Mouse (Mus musculus): ENCODE data around the gene Ngfr. TPM values are rescaled to one million over a fixed set of nuclear protein-coding genes. Genes with fewer than 3 reads are reported as not detected.

The Ngfr gene
- polyA plus RNA-seq, 1 experiment from 2014 or later = 23.4 TPM

GRCm38 (mm10) chr11:95575791-95576190 lies 11.7 kb downstream of the Ngfr start:
- H3K27me3 ChIP-seq (ENCODE audit: control insufficient read depth, insufficient read depth, low read length) = peaks cover 17% of the 10 kb centered on the region
- H3K4me2 ChIP-seq (replicated peaks; ENCODE audit: low read depth, low read length) = no peak overlapping the region
- H3K9ac ChIP-seq (ENCODE audit: low read depth, low read length) = no peak overlapping the region
- peak; percentile 72 for ATAC-seq (ENCODE audit: low FRiP score, low TSS enrichment)
- H3K4me3 ChIP-seq (ENCODE audit: low read length) = no peak overlapping the region
- no peak overlapping the region for H3K27ac ChIP-seq (ENCODE audit: low read depth, low read length)
- H3K9me3 ChIP-seq (ENCODE audit: control insufficient read depth, low read length) = no peaks in the 10 kb centered on the region
- H3K36me3 ChIP-seq (ENCODE audit: control insufficient read depth, insufficient read depth, low read length) = no peaks in the 10 kb centered on the region
- H3K4me1 ChIP-seq (ENCODE audit: control insufficient read depth, insufficient read depth, low read length) = peaks cover 55% of the 10 kb centered on the region
- 6% methylated on average over 13 of the region's 13 CpGs for WGBS

- peaks cover 8% of the 10 kb centered on the region for H3K27me3 ChIP-seq (ENCODE audit: control insufficient read depth, insufficient read depth, low read length)
- peaks cover 47% of the 10 kb centered on the region for H3K4me1 ChIP-seq (ENCODE audit: control insufficient read depth, insufficient read depth, low read length)
- no peak overlapping the region for H3K4me3 ChIP-seq (ENCODE audit: low read length)
- H3K4me2 ChIP-seq (replicated peaks; ENCODE audit: low read depth, low read length) = no peak overlapping the region
- H3K9me3 ChIP-seq (ENCODE audit: control insufficient read depth, low read length) = no peaks in the 10 kb centered on the region
- 81% methylated on average over 6 of the region's 6 CpGs for WGBS
- no peak overlapping the region for H3K9ac ChIP-seq (ENCODE audit: low read depth, low read length)
- ATAC-seq (ENCODE audit: low FRiP score, low TSS enrichment) = no peak
- H3K27ac ChIP-seq (ENCODE audit: low read depth, low read length) = no peak overlapping the region
- H3K36me3 ChIP-seq (ENCODE audit: control insufficient read depth, insufficient read depth, low read length) = no peaks in the 10 kb centered on the region
Measured at GRCm38 (mm10) chr11:95574786-95575334, 12.7 kb downstream of the Ngfr start.

GRCm38 (mm10) chr11:95572227-95572626 lies 15.3 kb downstream of the Ngfr start:
- Histone ChIP-seq H3K27me3 (ENCODE audit: control insufficient read depth, insufficient read depth, low read length) (no peaks in the 10 kb centered on the region), H3K27ac (ENCODE audit: low read depth, low read length) (no peak overlapping the region), H3K4me1 (ENCODE audit: control insufficient read depth, insufficient read depth, low read length) (peaks cover 55% of the 10 kb centered on the region), H3K36me3 (ENCODE audit: control insufficient read depth, insufficient read depth, low read length) (no peaks in the 10 kb centered on the region), H3K9ac (ENCODE audit: low read depth, low read length) (no peak overlapping the region), H3K4me2 (replicated peaks; ENCODE audit: low read depth, low read length) (no peak overlapping the region), H3K9me3 (ENCODE audit: control insufficient read depth, low read length) (no peaks in the 10 kb centered on the region), H3K4me3 (ENCODE audit: low read length) (no peak overlapping the region)
- no peak for ATAC-seq (ENCODE audit: low FRiP score, low TSS enrichment)
- 59% methylated on average over 3 of the region's 3 CpGs for WGBS

GRCm38 (mm10) chr11:95571755-95572154 lies 15.8 kb downstream of the Ngfr start:
- H3K36me3 ChIP-seq (ENCODE audit: control insufficient read depth, insufficient read depth, low read length) = no peaks in the 10 kb centered on the region
- no peaks in the 10 kb centered on the region for H3K27me3 ChIP-seq (ENCODE audit: control insufficient read depth, insufficient read depth, low read length)
- H3K4me2 ChIP-seq (replicated peaks; ENCODE audit: low read depth, low read length) = no peak overlapping the region
- 17% methylated on average over 9 of the region's 9 CpGs for WGBS
- H3K9ac ChIP-seq (ENCODE audit: low read depth, low read length) = no peak overlapping the region
- no peak overlapping the region for H3K27ac ChIP-seq (ENCODE audit: low read depth, low read length)
- ATAC-seq (ENCODE audit: low FRiP score, low TSS enrichment) = no peak
- no peaks in the 10 kb centered on the region for H3K9me3 ChIP-seq (ENCODE audit: control insufficient read depth, low read length)
- peaks cover 58% of the 10 kb centered on the region for H3K4me1 ChIP-seq (ENCODE audit: control insufficient read depth, insufficient read depth, low read length)
- H3K4me3 ChIP-seq (ENCODE audit: low read length) = no peak overlapping the region

- H3K9me3 ChIP-seq (ENCODE audit: control insufficient read depth, low read length) = no peaks in the 10 kb centered on the region
Measured at GRCm38 (mm10) chr11:95570827-95571619, 16.5 kb downstream of the Ngfr start.

GRCm38 (mm10) chr11:95569908-95570307 lies 17.6 kb downstream of the Ngfr start:
- Histone ChIP-seq H3K9me3 (ENCODE audit: control insufficient read depth, low read length) (no peaks in the 10 kb centered on the region), H3K4me3 (ENCODE audit: low read length) (no peak overlapping the region), H3K4me2 (replicated peaks; ENCODE audit: low read depth, low read length) (no peak overlapping the region), H3K36me3 (ENCODE audit: control insufficient read depth, insufficient read depth, low read length) (no peaks in the 10 kb centered on the region), H3K9ac (ENCODE audit: low read depth, low read length) (no peak overlapping the region), H3K27ac (ENCODE audit: low read depth, low read length) (no peak overlapping the region), H3K27me3 (ENCODE audit: control insufficient read depth, insufficient read depth, low read length) (no peaks in the 10 kb centered on the region), H3K4me1 (ENCODE audit: control insufficient read depth, insufficient read depth, low read length) (peaks cover 42% of the 10 kb centered on the region)
- ATAC-seq (ENCODE audit: low FRiP score, low TSS enrichment) = no peak
- WGBS = 76% methylated on average over 6 of the region's 6 CpGs

More at GRCm38 (mm10) chr11:95570827-95571619, 16.5 kb downstream of the Ngfr start:
- no peak overlapping the region for H3K4me3 ChIP-seq (ENCODE audit: low read length)
- ATAC-seq (ENCODE audit: low FRiP score, low TSS enrichment) = peak; percentile 10; the same call in 1 of the 2 replicates
- no peak overlapping the region for H3K4me2 ChIP-seq (replicated peaks; ENCODE audit: low read depth, low read length)
- no peaks in the 10 kb centered on the region for H3K27me3 ChIP-seq (ENCODE audit: control insufficient read depth, insufficient read depth, low read length)
- WGBS = 53% methylated on average over 25 of the region's 25 CpGs
- H3K9ac ChIP-seq (ENCODE audit: low read depth, low read length) = no peak overlapping the region
- no peak overlapping the region for H3K27ac ChIP-seq (ENCODE audit: low read depth, low read length)
- peaks cover 52% of the 10 kb centered on the region for H3K4me1 ChIP-seq (ENCODE audit: control insufficient read depth, insufficient read depth, low read length)
- no peaks in the 10 kb centered on the region for H3K36me3 ChIP-seq (ENCODE audit: control insufficient read depth, insufficient read depth, low read length)

- ATAC-seq (ENCODE audit: low FRiP score, low TSS enrichment) = peak; percentile 10; the same call in 1 of the 2 replicates
- H3K36me3 ChIP-seq (ENCODE audit: control insufficient read depth, insufficient read depth, low read length) = no peaks in the 10 kb centered on the region
- H3K27me3 ChIP-seq (ENCODE audit: control insufficient read depth, insufficient read depth, low read length) = no peaks in the 10 kb centered on the region
- H3K4me1 ChIP-seq (ENCODE audit: control insufficient read depth, insufficient read depth, low read length) = peaks cover 40% of the 10 kb centered on the region
- no peak overlapping the region for H3K4me2 ChIP-seq (replicated peaks; ENCODE audit: low read depth, low read length)
- peaks cover 4% of the 10 kb centered on the region; the same call in 1 of the 2 replicates for H3K9me3 ChIP-seq (ENCODE audit: control insufficient read depth, low read length)
- 50% methylated on average over 8 of the region's 8 CpGs for WGBS
- no peak overlapping the region for H3K9ac ChIP-seq (ENCODE audit: low read depth, low read length)
- H3K4me3 ChIP-seq (ENCODE audit: low read length) = no peak overlapping the region
- no peak overlapping the region for H3K27ac ChIP-seq (ENCODE audit: low read depth, low read length)
Measured at GRCm38 (mm10) chr11:95567936-95568715, 19.4 kb downstream of the Ngfr start.

- H3K4me1 ChIP-seq (ENCODE audit: control insufficient read depth, insufficient read depth, low read length) = peaks cover 40% of the 10 kb centered on the region
- no peak for ATAC-seq (ENCODE audit: low FRiP score, low TSS enrichment)
- no peak overlapping the region for H3K4me3 ChIP-seq (ENCODE audit: low read length)
- H3K36me3 ChIP-seq (ENCODE audit: control insufficient read depth, insufficient read depth, low read length) = no peaks in the 10 kb centered on the region
- peaks cover 4% of the 10 kb centered on the region; the same call in 1 of the 2 replicates for H3K9me3 ChIP-seq (ENCODE audit: control insufficient read depth, low read length)
- H3K27me3 ChIP-seq (ENCODE audit: control insufficient read depth, insufficient read depth, low read length) = no peaks in the 10 kb centered on the region
- H3K27ac ChIP-seq (ENCODE audit: low read depth, low read length) = peak overlapping the region; percentile 7; the same call in 1 of the 2 replicates
- 62% methylated on average over 6 of the region's 6 CpGs for WGBS
- H3K4me2 ChIP-seq (replicated peaks; ENCODE audit: low read depth, low read length) = no peak overlapping the region
- no peak overlapping the region for H3K9ac ChIP-seq (ENCODE audit: low read depth, low read length)
Measured at GRCm38 (mm10) chr11:95567366-95567765, 20.2 kb downstream of the Ngfr start.

Measured in kidney, embryonic 14.5 days (tissue).